8 mouse cellular contexts compared by ENCODE assay signal in the genomic region with DNA sequence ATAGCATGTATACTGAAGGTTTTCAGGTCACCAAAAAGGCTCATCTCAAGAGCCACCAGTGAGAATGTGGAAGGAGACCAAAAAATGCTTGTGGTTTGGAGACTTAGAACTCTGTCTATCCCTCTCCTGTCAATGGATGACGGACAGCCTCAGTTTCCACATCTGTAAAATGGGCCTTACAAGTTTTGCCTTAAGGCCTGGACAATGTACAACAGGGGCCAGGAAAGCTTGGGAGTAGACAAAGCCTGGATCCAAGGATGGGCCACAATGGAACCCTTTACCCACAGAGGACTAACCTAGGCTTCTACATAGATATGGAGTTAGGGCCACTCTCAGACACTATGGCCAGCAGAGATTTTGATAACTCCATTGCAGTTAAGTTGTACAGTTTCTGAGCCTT. TPM values are rescaled to one million over a fixed set of nuclear protein-coding genes. Genes with fewer than 3 reads are reported as not detected.
A peak's percentile ranks its signal among the peaks of the same experiment; 100 is the strongest.
DNase-seq lines count a peak whose midpoint lies in the region; ATAC-seq and TF ChIP-seq lines count a peak whose summit lies in the region.
"Had no signal": no experiment of that assay in that cellular context is flagged by ENCODE, and none has a peak within 500 bp of the region (broad histone marks: within the 10 kb centered on the region; RNA-seq: fewer than 3 reads in every experiment).

No protein-coding gene starts in this region.

- no peak overlapping the region for H3K27ac ChIP-seq in liver, embryonic 11.5 days (ENCODE audit: low read depth, low read length)
- H3K27ac ChIP-seq in forebrain, embryonic 14.5 days (ENCODE audit: low read depth, low read length): no peak overlapping the region
- H3K27ac ChIP-seq in limb, embryonic 14.5 days (replicated peaks; ENCODE audit: low read depth, low read length): no peak overlapping the region
- no peak overlapping the region for H3K27ac ChIP-seq in stomach, embryonic 15.5 days

- 91% methylated on average over 1 of the region's 1 CpGs for whole genome bisulfite sequencing in liver, embryonic 11.5 days
- WGBS in forebrain, embryonic 14.5 days: 97% methylated on average over 1 of the region's 1 CpGs
- 100% methylated on average over 1 of the region's 1 CpGs for WGBS in limb, embryonic 14.5 days
- WGBS in stomach, embryonic 15.5 days: 91% methylated on average over 1 of the region's 1 CpGs

- no peak overlapping the region for H3K9ac ChIP-seq in liver, embryonic 11.5 days (ENCODE audit: low read depth, low read length)
- peak overlapping the region; percentile 90 for H3K9ac ChIP-seq in forebrain, embryonic 14.5 days (ENCODE audit: low read length)
- peak overlapping the region; percentile 89 for H3K9ac ChIP-seq in limb, embryonic 14.5 days (ENCODE audit: low read depth, low read length, severe bottlenecking)
- H3K9ac ChIP-seq in stomach, embryonic 15.5 days: 0 out of 2 replicates have a peak overlapping the region, but pooled peaks have one; percentile 72

- no peak for DNase-seq in liver, embryonic 11.5 days (ENCODE audit: low spot score)
- DNase-seq in liver: no peak
- DNase-seq in forebrain, embryonic 14.5 days (ENCODE audit: low spot score): no peak
- DNase-seq in limb, embryonic 14.5 days (ENCODE audit: low spot score): no peak
- no peak for DNase-seq in retina, embryonic 14.5 days (ENCODE audit: low spot score)
- no peak for DNase-seq in right cerebral cortex, postnatal 36 days (ENCODE audit: low spot score in 2 of 2)
- DNase-seq: layer of hippocampus, postnatal 36 days had no signal

- no peak for ATAC-seq in liver, embryonic 11.5 days (replicated peaks; ENCODE audit: low FRiP score)
- no peak for ATAC-seq in forebrain, embryonic 14.5 days
- ATAC-seq in limb, embryonic 14.5 days (ENCODE audit: low FRiP score, low read depth): no peak
- no peak for ATAC-seq in stomach, embryonic 15.5 days (ENCODE audit: insufficient read depth, low FRiP score, low read depth)

- H3K4me2 ChIP-seq in liver, embryonic 11.5 days: peak overlapping the region; percentile 95
- peak overlapping the region; percentile 60 for H3K4me2 ChIP-seq in forebrain, embryonic 14.5 days (ENCODE audit: low read length)
- H3K4me2 ChIP-seq in limb, embryonic 14.5 days (replicated peaks; ENCODE audit: low read depth, low read length, severe bottlenecking): peak overlapping the region; percentile 70
- peak overlapping the region; percentile 70 for H3K4me2 ChIP-seq in stomach, embryonic 15.5 days

- no peaks in the 10 kb centered on the region for H3K27me3 ChIP-seq in liver, embryonic 11.5 days (replicated peaks; ENCODE audit: control insufficient read depth, insufficient read depth, low read length)
- H3K27me3 ChIP-seq in forebrain, embryonic 14.5 days (replicated peaks; ENCODE audit: control insufficient read depth, insufficient read depth, low read length): no peaks in the 10 kb centered on the region
- H3K27me3 ChIP-seq in limb, embryonic 14.5 days (ENCODE audit: control insufficient read depth, insufficient read depth, low read length): no peaks in the 10 kb centered on the region
- no peaks in the 10 kb centered on the region for H3K27me3 ChIP-seq in stomach, embryonic 15.5 days (replicated peaks)

- no peaks in the 10 kb centered on the region for H3K9me3 ChIP-seq in liver, embryonic 11.5 days (ENCODE audit: control insufficient read depth, low read length)
- H3K9me3 ChIP-seq in forebrain, embryonic 14.5 days (replicated peaks; ENCODE audit: control insufficient read depth, low read length): no peaks in the 10 kb centered on the region
- H3K9me3 ChIP-seq in limb, embryonic 14.5 days (ENCODE audit: control insufficient read depth, low read length): no peaks in the 10 kb centered on the region
- H3K9me3 ChIP-seq in stomach, embryonic 15.5 days: no peaks in the 10 kb centered on the region

- peak overlapping the region; percentile 93 for H3K4me3 ChIP-seq in liver, embryonic 11.5 days (ENCODE audit: low read depth, low read length)
- H3K4me3 ChIP-seq in forebrain, embryonic 14.5 days (ENCODE audit: low read depth, low read length): peak overlapping the region; percentile 90; the same call in 1 of the 2 replicates
- peak overlapping the region; percentile 90 for H3K4me3 ChIP-seq in limb, embryonic 14.5 days (replicated peaks; ENCODE audit: low read length)
- H3K4me3 ChIP-seq in stomach, embryonic 15.5 days (replicated peaks): peak overlapping the region; percentile 94

- no peaks in the 10 kb centered on the region for H3K36me3 ChIP-seq in liver, embryonic 11.5 days (ENCODE audit: control insufficient read depth, insufficient read depth, low read length)
- H3K36me3 ChIP-seq in forebrain, embryonic 14.5 days (ENCODE audit: control insufficient read depth, insufficient read depth, low read length): peaks cover 8% of the 10 kb centered on the region
- peaks cover 5% of the 10 kb centered on the region; the same call in 1 of the 2 replicates for H3K36me3 ChIP-seq in limb, embryonic 14.5 days (ENCODE audit: control insufficient read depth, insufficient read depth, low read length)
- H3K36me3 ChIP-seq in stomach, embryonic 15.5 days: no peaks in the 10 kb centered on the region

- H3K4me1 ChIP-seq in liver, embryonic 11.5 days (replicated peaks; ENCODE audit: control insufficient read depth, insufficient read depth, low read length): peaks cover 24% of the 10 kb centered on the region
- H3K4me1 ChIP-seq in forebrain, embryonic 14.5 days (ENCODE audit: control insufficient read depth, insufficient read depth, low read length): peaks cover 13% of the 10 kb centered on the region; the same call in 1 of the 2 replicates
- peaks cover 17% of the 10 kb centered on the region for H3K4me1 ChIP-seq in limb, embryonic 14.5 days (ENCODE audit: control insufficient read depth, insufficient read depth, low read length)
- H3K4me1 ChIP-seq in stomach, embryonic 15.5 days: peaks cover 19% of the 10 kb centered on the region

- TF ChIP-seq POLR2A in limb, embryonic 14.5 days (IDR thresholded peaks at IDR 0.05; ENCODE audit: borderline replicate concordance, extremely low read depth, insufficient read depth, insufficient read length): no peak

RNA-seq across cellular contexts. Expression of gene Capn15, which starts 1.5 kb away (rescaled TPM):
- polyA plus RNA-seq in liver, embryonic 11.5 days (2014; fragmentation: Nextera tagmentation; extraction: Ambion mirVana): 23.0 and 27.4 TPM in 2 replicates
- polyA plus RNA-seq in forebrain, embryonic 14.5 days (2014; fragmentation: Nextera tagmentation; extraction: Ambion mirVana): 17.0 and 20.3 TPM in 2 replicates
- polyA plus RNA-seq in limb, embryonic 14.5 days (2012; rRNA removed): 50.1 and 70.4 TPM in 2 replicates
- 31.0 and 31.2 TPM in 2 replicates for polyA plus RNA-seq in limb, embryonic 14.5 days (2014; fragmentation: Nextera tagmentation; extraction: Ambion mirVana)
- polyA plus RNA-seq in stomach, embryonic 15.5 days (2015; fragmentation: Nextera tagmentation; extraction: Ambion mirVana): 20.4 and 22.8 TPM in 2 replicates

RNA-seq across cellular contexts. Expression of gene A930017K11Rik, which starts 31.7 kb away (rescaled TPM):
- 0.68 and 0.85 TPM in 2 replicates for polyA plus RNA-seq in liver, embryonic 11.5 days (2014; fragmentation: Nextera tagmentation; extraction: Ambion mirVana)
- polyA plus RNA-seq in forebrain, embryonic 14.5 days (2014; fragmentation: Nextera tagmentation; extraction: Ambion mirVana): 0.18 TPM in 1 of 2 replicates, not detected in the other
- 0.25 and 0.26 TPM in 2 replicates for polyA plus RNA-seq in limb, embryonic 14.5 days (2012; rRNA removed)
- 0.23 and 0.35 TPM in 2 replicates for polyA plus RNA-seq in limb, embryonic 14.5 days (2014; fragmentation: Nextera tagmentation; extraction: Ambion mirVana)
- 0.24 and 0.52 TPM in 2 replicates for polyA plus RNA-seq in stomach, embryonic 15.5 days (2015; fragmentation: Nextera tagmentation; extraction: Ambion mirVana)

RNA-seq across cellular contexts. Expression of gene Nhlrc4, which starts 39.3 kb away (rescaled TPM):
- polyA plus RNA-seq in liver, embryonic 11.5 days (2014; fragmentation: Nextera tagmentation; extraction: Ambion mirVana): 0.85 and 1.4 TPM in 2 replicates
- not detected in 2 replicates for polyA plus RNA-seq in forebrain, embryonic 14.5 days (2014; fragmentation: Nextera tagmentation; extraction: Ambion mirVana)
- 0.10 TPM in 2 replicates for polyA plus RNA-seq in limb, embryonic 14.5 days (2012; rRNA removed)
- not detected in 2 replicates for polyA plus RNA-seq in limb, embryonic 14.5 days (2014; fragmentation: Nextera tagmentation; extraction: Ambion mirVana)
- polyA plus RNA-seq in stomach, embryonic 15.5 days (2015; fragmentation: Nextera tagmentation; extraction: Ambion mirVana): 0.30 TPM in 1 of 2 replicates, not detected in the other

RNA-seq across cellular contexts. Expression of gene Pigq, which starts 39.3 kb away (rescaled TPM):
- 137 and 139 TPM in 2 replicates for polyA plus RNA-seq in liver, embryonic 11.5 days (2014; fragmentation: Nextera tagmentation; extraction: Ambion mirVana)
- polyA plus RNA-seq in forebrain, embryonic 14.5 days (2014; fragmentation: Nextera tagmentation; extraction: Ambion mirVana): 49.5 and 52.6 TPM in 2 replicates
- polyA plus RNA-seq in limb, embryonic 14.5 days (2012; rRNA removed): 95.4 and 141 TPM in 2 replicates
- polyA plus RNA-seq in limb, embryonic 14.5 days (2014; fragmentation: Nextera tagmentation; extraction: Ambion mirVana): 48.7 and 48.8 TPM in 2 replicates
- polyA plus RNA-seq in stomach, embryonic 15.5 days (2015; fragmentation: Nextera tagmentation; extraction: Ambion mirVana): 60.7 and 60.8 TPM in 2 replicates
